In genomic region chr6:17281757-17282092, GRCm38 (mm10) we compare ENCODE assay signal across 8 mouse cellular contexts. TPM values are rescaled to one million over a fixed set of nuclear protein-coding genes. Genes with fewer than 3 reads are reported as not detected.
DNase-seq lines count a peak whose midpoint lies in the region; ATAC-seq lines count a peak whose summit lies in the region.

No protein-coding gene starts in this region.

- H3K4me3 ChIP-seq in intestine, embryonic 16.5 days (ENCODE audit: low read length): peak overlapping the region; percentile 62
- H3K4me3 ChIP-seq in midbrain, embryonic 16.5 days (ENCODE audit: low read depth, low read length): peak overlapping the region; percentile 70

- 21% methylated on average over 8 of the region's 8 CpGs for WGBS in intestine, embryonic 16.5 days
- WGBS in midbrain, embryonic 16.5 days: 27% methylated on average over 8 of the region's 8 CpGs

- peak overlapping the region; percentile 72 for H3K9ac ChIP-seq in intestine, embryonic 16.5 days (ENCODE audit: low read depth, low read length)
- H3K9ac ChIP-seq in midbrain, embryonic 16.5 days (ENCODE audit: low read depth, low read length): peak overlapping the region; percentile 81; the same call in 1 of the 2 replicates

- H3K27me3 ChIP-seq in intestine, embryonic 16.5 days (replicated peaks; ENCODE audit: control insufficient read depth, insufficient read depth, low read length): no peaks in the 10 kb centered on the region
- H3K27me3 ChIP-seq in midbrain, embryonic 16.5 days (ENCODE audit: control insufficient read depth, insufficient read depth, low read depth, low read length): no peaks in the 10 kb centered on the region

- DNase-seq in CD4-positive, CD25-positive, alpha-beta regulatory T cell, adult 2 months (ENCODE audit: low read depth, low spot score): peak; percentile 21
- DNase-seq in right cerebral cortex, postnatal 25 days: peak; percentile 14
- DNase-seq in right cerebral cortex, postnatal 36 days (ENCODE audit: low spot score in 2 of 2): no peak
- DNase-seq in cerebellum, adult 8-10 months: no peak
- DNase-seq in cerebellum, postnatal 25 days: no peak

- H3K9me3 ChIP-seq in intestine, embryonic 16.5 days (ENCODE audit: control insufficient read depth, low read length): no peaks in the 10 kb centered on the region
- H3K9me3 ChIP-seq in midbrain, embryonic 16.5 days (replicated peaks; ENCODE audit: control insufficient read depth, low read length, poor library complexity, severe bottlenecking): no peaks in the 10 kb centered on the region

- H3K36me3 ChIP-seq in intestine, embryonic 16.5 days (ENCODE audit: control insufficient read depth, insufficient read depth, low read length): no peaks in the 10 kb centered on the region
- H3K36me3 ChIP-seq in midbrain, embryonic 16.5 days (ENCODE audit: control insufficient read depth, insufficient read depth, low read length): no peaks in the 10 kb centered on the region

- peak overlapping the region; percentile 67 for H3K27ac ChIP-seq in intestine, embryonic 16.5 days (ENCODE audit: low read length)
- H3K27ac ChIP-seq in midbrain, embryonic 16.5 days (ENCODE audit: low read length): no peak overlapping the region

- H3K4me2 ChIP-seq in intestine, embryonic 16.5 days (ENCODE audit: low read depth, low read length): peak overlapping the region; percentile 93
- H3K4me2 ChIP-seq in midbrain, embryonic 16.5 days (ENCODE audit: low read length): peak overlapping the region; percentile 99

- no peak for ATAC-seq in CD4-positive, CD25-positive, alpha-beta regulatory T cell, adult 4 months
- ATAC-seq in intestine, embryonic 16.5 days: no peak; the same call in none of the 2 replicates
- peak; percentile 64; the same call in 1 of the 2 replicates for ATAC-seq in midbrain, embryonic 16.5 days

- peaks cover 11% of the 10 kb centered on the region; the same call in 1 of the 2 replicates for H3K4me1 ChIP-seq in intestine, embryonic 16.5 days (ENCODE audit: control insufficient read depth, insufficient read depth, low read length)
- H3K4me1 ChIP-seq in midbrain, embryonic 16.5 days (ENCODE audit: control insufficient read depth, insufficient read depth, low read length): peaks cover 4% of the 10 kb centered on the region; the same call in 1 of the 2 replicates

RNA-seq across cellular contexts. Expression of gene Cav2, which starts 0.7 kb away (rescaled TPM):
- polyA plus RNA-seq in CD4-positive, CD25-positive, alpha-beta regulatory T cell, adult 4 months (2017; shearing (Covaris generic)): 1 to 10 TPM in 1 of 2 experiments, under 1 TPM in 1; 0.65 to 1.2 TPM
- 21.0 and 22.5 TPM in 2 replicates for polyA plus RNA-seq in intestine, embryonic 16.5 days (2015; fragmentation: Nextera tagmentation; extraction: Ambion mirVana)
- polyA plus RNA-seq in midbrain, embryonic 16.5 days (2015; fragmentation: Nextera tagmentation; extraction: Ambion mirVana): 16.0 and 17.1 TPM in 2 replicates

RNA-seq across cellular contexts. Expression of gene Cav1, which starts 24.4 kb away (rescaled TPM):
- not detected for polyA plus RNA-seq in CD4-positive, CD25-positive, alpha-beta regulatory T cell, adult 4 months (2017; shearing (Covaris generic))
- 189 and 198 TPM in 2 replicates for polyA plus RNA-seq in intestine, embryonic 16.5 days (2015; fragmentation: Nextera tagmentation; extraction: Ambion mirVana)
- 28.2 and 33.9 TPM in 2 replicates for polyA plus RNA-seq in midbrain, embryonic 16.5 days (2015; fragmentation: Nextera tagmentation; extraction: Ambion mirVana)

Comparison
In these comparisons a context has a peak if more than half of its experiments do, and no peak if none do; other contexts are left out.
1. DNase-seq: peak in CD4-positive, CD25-positive, alpha-beta regulatory T cell, adult 2 months (single experiment) and right cerebral cortex, postnatal 25 days (single experiment); none in right cerebral cortex, postnatal 36 days (0 of 2), cerebellum, adult 8-10 months (single experiment) and cerebellum, postnatal 25 days (0 of 2).
2. RNA of gene Cav1, which starts 24.4 kb away (polyA plus RNA-seq): 189 to 198 TPM in intestine, embryonic 16.5 days and 28.2 to 33.9 TPM in midbrain, embryonic 16.5 days; not detected in CD4-positive, CD25-positive, alpha-beta regulatory T cell, adult 4 months; every median in the first group is over 10 times any median in the second.